Mouse (Mus musculus): Measurements from ENCODE around the gene Olfr419.
A peak's percentile ranks its signal among the peaks of the same experiment; 100 is the strongest.

Gene Olfr419

GRCm38 (mm10) chr1:174251961-174252360 is at the start of gene Olfr419:
TSS of gene Olfr419 (minus strand) at chr1:174252061.
- no peak for DNase-seq (ENCODE audit: low read depth, low spot score)

DNA sequence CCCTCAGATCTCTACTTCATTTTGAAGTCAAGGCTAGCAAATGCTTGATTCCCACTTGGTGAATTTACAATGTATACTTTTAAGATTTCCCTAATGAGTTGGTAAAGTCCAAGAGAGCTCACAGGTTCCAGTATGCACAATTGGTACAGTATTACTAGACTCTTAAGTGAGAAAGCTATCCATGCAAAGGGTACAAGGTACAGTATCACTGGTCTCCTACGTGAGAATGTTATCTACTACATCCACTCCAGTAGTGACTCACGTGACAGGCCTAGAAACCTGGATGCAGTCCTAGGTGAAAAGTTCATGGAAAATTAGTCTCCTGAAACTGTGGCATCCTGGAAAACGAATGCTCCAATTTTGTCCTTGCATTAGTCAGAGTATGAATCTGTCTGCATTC is 18.8 kb upstream of the Olfr419 start:
- no peak for DNase-seq (ENCODE audit: low read depth, low spot score)

DNA sequence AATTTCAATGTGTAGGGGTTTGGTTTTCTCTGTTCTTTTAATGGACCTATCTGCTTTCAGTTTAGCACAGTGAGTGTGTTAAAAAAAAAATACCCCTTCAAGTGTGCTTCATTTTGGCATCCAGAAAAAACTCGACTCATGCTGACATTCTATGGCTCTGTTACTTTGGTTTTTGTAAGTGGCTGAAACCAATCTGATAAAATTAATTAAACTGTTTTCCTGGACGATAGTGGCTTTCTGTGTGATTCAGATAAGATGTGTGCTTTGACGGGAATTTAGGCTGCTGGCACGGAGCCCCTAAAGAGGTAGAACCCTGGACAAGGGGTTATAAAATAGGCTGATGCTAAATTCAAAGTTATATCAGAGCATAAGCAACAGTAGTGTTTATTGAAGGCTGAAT is 17.3 kb upstream of the Olfr419 start:
- no peak for DNase-seq (ENCODE audit: low read depth, low spot score)

- no peak for DNase-seq (ENCODE audit: low read depth, low spot score)
Measured at GRCm38 (mm10) chr1:174267816-174268215, 16.0 kb upstream of the Olfr419 start.

- peak; percentile 3 for DNase-seq (ENCODE audit: low read depth, low spot score)
Measured at GRCm38 (mm10) chr1:174250376-174250775, 1.5 kb downstream of the Olfr419 start.

- DNase-seq (ENCODE audit: low read depth, low spot score), result no peak
Measured at GRCm38 (mm10) chr1:174247170-174247569, 4.7 kb downstream of the Olfr419 start.

DNA sequence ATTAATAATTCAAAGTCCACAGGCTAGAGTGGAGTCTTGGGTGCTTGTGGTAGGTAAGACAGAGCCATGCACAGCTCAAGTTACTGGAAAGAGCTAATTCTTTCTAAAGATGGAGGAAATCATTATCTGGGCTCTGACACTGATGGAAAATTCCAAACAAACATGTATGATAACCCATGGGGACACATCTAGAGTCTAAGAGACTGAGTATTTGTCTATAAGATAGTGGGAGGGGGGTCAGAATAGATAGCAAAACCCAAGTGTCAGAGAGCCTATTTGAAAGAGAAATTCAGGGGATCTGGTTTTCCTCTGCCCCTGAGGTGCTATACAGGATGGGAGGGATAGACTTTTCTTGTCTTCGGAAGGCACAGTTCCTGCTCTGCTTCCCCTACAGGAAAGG is 5.8 kb downstream of the Olfr419 start:
- no peak for DNase-seq (ENCODE audit: low read depth, low spot score)

GRCm38 (mm10) chr1:174244621-174245020 is 7.2 kb downstream of the Olfr419 start:
- peak; percentile 15 for DNase-seq (ENCODE audit: low read depth, low spot score)

GRCm38 (mm10) chr1:174239916-174240315 is 11.9 kb downstream of the Olfr419 start:
- no peak for DNase-seq (ENCODE audit: low read depth, low spot score)

DNA sequence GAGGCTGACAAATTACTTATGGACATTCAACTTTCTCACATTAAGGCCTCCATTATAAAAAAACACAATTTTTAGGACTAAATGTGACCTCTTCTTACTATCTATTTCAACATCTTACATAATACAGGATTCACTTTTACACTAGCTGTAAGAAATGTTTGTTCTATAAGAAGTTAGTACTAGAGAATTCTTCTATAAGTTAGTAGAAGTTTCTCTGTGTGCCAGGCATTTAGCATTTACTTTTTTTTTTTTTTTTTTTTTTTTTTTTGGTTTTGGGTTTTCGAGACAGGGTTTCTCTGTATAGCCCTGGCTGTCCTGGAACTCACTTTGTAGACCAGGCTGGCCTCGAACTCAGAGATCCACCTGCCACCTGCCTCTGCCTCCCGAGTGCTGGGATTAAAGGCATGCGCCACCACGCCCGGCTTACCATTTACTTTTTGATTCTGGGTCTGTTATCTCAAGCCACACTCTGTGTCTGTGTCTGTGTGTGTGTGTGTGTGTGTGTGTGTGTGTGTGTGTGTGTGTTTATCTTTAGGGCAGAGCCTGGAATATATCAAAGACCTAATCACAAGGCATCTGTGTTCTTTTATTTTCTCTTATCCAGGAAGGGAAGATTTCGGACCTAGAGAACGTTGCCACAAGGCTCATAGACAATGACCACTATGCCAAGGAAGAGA is 35.2 kb downstream of the Olfr419 start:
- DNase-seq (ENCODE audit: low read depth, low spot score), result no peak

GRCm38 (mm10) chr1:174215270-174216038 is 36.4 kb downstream of the Olfr419 start:
- no peak for DNase-seq (ENCODE audit: low read depth, low spot score)

DNA sequence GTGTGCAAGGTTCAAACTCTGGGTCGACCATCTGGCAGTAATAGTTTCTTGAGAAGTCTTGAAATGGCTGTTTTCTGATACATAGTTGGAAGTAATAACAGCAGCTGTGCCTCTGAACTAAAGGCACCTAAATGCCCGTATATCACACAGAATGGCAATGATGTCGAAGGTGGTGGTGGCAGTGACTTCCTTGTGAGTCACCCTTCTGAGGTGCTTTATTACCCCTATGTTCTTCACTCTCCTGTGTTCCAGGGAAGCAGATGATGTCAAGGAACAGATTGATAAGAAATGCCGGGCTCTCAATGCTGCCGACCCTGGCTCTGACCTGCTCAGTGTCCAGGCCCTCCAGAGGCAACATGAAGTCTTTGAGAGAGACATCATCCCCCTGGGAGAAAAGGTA is 39.6 kb downstream of the Olfr419 start:
- no peak for DNase-seq (ENCODE audit: low read depth, low spot score)

- no peak for DNase-seq (ENCODE audit: low read depth, low spot score)
Measured at GRCm38 (mm10) chr1:174204699-174205098, 47.2 kb downstream of the Olfr419 start.

Data from brain, adult 2 months (tissue).